Mouse (Mus musculus) intestine, embryonic 14.5 days (tissue): Measurements from ENCODE around the gene Farsb. TPM values are rescaled to one million over a fixed set of nuclear protein-coding genes. Genes with fewer than 3 reads are reported as not detected.

ENCODE experiments used
- ATAC-seq: fragments of 200-750 bp; cut with Nextera tagmentation; replicated peaks from 2 replicates; pipeline ENCODE4 v1.8.0; 2017; ENCODE audit warnings: low read depth, moderate number of reproducible peaks, moderate TSS enrichment, moderate library complexity; ENCODE audit not compliant: low FRiP score, low TSS enrichment
- DNase-seq: peaks from one replicate; pipeline ENCODE4 v3.0.0-alpha.2; 2018; ENCODE audit warnings: low spot score
- H3K27ac ChIP-seq: fragments of 300-500 bp; sonication (generic); 2 replicates; pipeline ENCODE4 v1.5.1; 2014; ENCODE audit warnings: low read depth, mild to moderate bottlenecking, control low read depth
- H3K27me3 ChIP-seq: fragments of 300-500 bp; sonication (generic); replicated peaks from 2 replicates; pipeline ENCODE4 v1.6.1; 2014; ENCODE audit warnings: low read length, control low read depth; ENCODE audit not compliant: control insufficient read depth, insufficient read depth
- H3K36me3 ChIP-seq: fragments of 300-500 bp; sonication (generic); 2 replicates; pipeline ENCODE4 v1.6.1; 2014; ENCODE audit warnings: low read length, control low read depth; ENCODE audit not compliant: control insufficient read depth, insufficient read depth
- H3K4me1 ChIP-seq: fragments of 300-500 bp; sonication (generic); replicated peaks from 2 replicates; pipeline ENCODE4 v1.6.1; 2014; ENCODE audit warnings: low read length, control low read depth, mixed read lengths; ENCODE audit not compliant: control insufficient read depth, insufficient read depth
- H3K4me2 ChIP-seq: fragments of 300-500 bp; sonication (generic); 2 replicates; pipeline ENCODE4 v1.6.1; 2014; ENCODE audit warnings: low read length
- H3K4me3 ChIP-seq: fragments of 300-500 bp; sonication (generic); 2 replicates; pipeline ENCODE4 v1.5.1; 2014; ENCODE audit warnings: low read depth, low read length, control low read depth, mixed read lengths
- H3K9ac ChIP-seq: fragments of 300-500 bp; sonication (generic); 2 replicates; pipeline ENCODE4 v1.6.1; 2014; ENCODE audit warnings: mild to moderate bottlenecking, low read length
- H3K9me3 ChIP-seq: fragments of 300-500 bp; sonication (generic); 2 replicates; pipeline ENCODE4 v1.6.1; 2016; ENCODE audit warnings: low read length, control low read depth; ENCODE audit not compliant: control insufficient read depth
- WGBS: fragments of 180-500 bp; shearing (Covaris S2); extraction: QIAGEN DNeasy Blood & Tissue Kit; methylation state at CpG from one replicate; pipeline ENCODE4 v1.1.7; 2014; 5-methylcytosine and 5-hydroxymethylcytosine counted together
- polyA plus RNA-seq: library from polyadenylated mRNA; unstranded; fragments of >200 nt; fragmentation: Nextera tagmentation; extraction: Ambion mirVana; gene quantifications from 2 replicates; pipeline ENCODE4 v1.2.1, GENCODE M21; 2014

Farsb gene
- polyA plus RNA-seq, 1 experiment from 2014 or later = 177 TPM

DNA sequence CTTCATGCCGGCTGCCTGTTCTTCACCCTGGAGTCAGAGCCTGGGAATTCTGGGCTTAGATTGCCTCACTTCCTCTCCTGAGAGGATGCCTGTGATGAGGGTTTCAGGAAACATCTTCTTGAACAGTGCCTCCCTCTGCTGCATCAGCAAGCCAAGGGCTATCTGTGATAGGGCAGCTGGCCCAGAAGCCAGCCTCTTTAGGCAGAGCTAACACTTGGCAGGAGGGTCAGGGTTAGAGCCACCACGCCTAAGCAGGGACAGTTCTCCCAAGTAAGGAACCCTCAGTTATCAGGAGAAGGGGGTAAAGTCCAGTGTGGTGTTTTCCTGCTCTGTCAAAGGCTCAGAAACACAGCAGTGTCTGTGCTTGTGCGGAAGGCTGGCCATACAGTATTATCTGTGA is 88.9 kb downstream of the Farsb start:
- H3K27ac ChIP-seq = no peak overlapping the region
- no peak for DNase-seq
- no peak overlapping the region for H3K9ac ChIP-seq
- H3K4me3 ChIP-seq = no peak overlapping the region
- no peaks in the 10 kb centered on the region for H3K9me3 ChIP-seq
- ATAC-seq = 0 out of 2 replicates have a peak, but pooled peaks have one; percentile 55
- no peaks in the 10 kb centered on the region for H3K36me3 ChIP-seq
- whole genome bisulfite sequencing = 65% methylated on average over 3 of the region's 3 CpGs
- no peaks in the 10 kb centered on the region for H3K4me1 ChIP-seq
- no peaks in the 10 kb centered on the region for H3K27me3 ChIP-seq
- H3K4me2 ChIP-seq = no peak overlapping the region

DNA sequence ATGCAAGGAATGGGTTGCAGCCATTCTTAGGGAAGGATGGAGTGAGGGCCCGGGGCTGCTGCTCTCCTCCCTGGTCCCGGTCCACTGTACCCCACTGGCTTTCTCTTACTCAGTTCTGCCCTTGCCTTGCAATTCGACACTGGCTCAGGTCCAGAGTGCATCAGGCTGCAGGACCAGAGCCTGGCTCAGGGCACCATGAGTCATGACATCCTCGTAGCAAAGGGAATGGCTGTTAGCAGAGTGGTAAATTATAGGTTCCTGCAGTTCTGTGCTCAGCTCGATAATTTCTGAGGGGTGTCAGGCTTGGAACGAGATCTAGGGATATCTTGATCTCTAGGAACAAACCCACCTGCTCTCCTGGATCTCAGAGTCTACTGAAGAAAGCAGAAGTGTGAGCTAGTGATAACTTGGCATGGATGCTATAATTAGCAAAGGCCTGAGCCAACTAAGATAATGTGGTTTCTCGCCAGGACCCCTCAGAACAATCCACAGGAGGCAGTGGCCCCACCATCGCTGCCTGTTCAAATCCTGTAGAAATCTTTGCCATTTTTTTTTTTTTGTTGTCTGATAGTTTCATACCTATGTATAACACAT is 92.3 kb downstream of the Farsb start:
- Histone ChIP-seq H3K4me3 (no peak overlapping the region), H3K4me2 (no peak overlapping the region), H3K4me1 (no peaks in the 10 kb centered on the region), H3K9me3 (no peaks in the 10 kb centered on the region), H3K27ac (no peak overlapping the region), H3K27me3 (no peaks in the 10 kb centered on the region), H3K9ac (no peak overlapping the region), H3K36me3 (no peaks in the 10 kb centered on the region)
- whole genome bisulfite sequencing = 46% methylated on average over 8 of the region's 8 CpGs
- DNase-seq (no peak), ATAC-seq (no peak)

DNA sequence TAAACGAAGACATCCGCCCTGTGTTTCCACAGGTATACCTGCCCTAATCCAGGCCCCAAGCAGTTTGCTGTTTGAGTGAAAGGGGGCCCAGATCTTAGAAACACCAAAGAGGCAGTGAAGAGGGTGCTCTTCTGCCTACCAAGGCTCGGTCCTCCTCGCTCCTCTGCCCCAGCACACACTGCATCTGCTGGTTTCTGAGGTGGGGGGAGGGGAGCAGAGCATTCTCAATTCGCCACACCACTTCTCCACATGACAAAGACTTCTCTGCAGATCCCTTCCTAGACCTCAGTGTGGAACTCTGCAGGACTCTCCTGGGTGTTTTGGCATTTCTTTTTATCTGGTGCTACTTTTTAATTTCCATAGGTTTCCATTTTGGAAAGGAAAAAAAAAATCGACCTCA is 93.0 kb downstream of the Farsb start:
- WGBS = 35% methylated on average over 6 of the region's 6 CpGs

GRCm38 (mm10) chr1:78395191-78395735 is 93.4 kb downstream of the Farsb start:
- H3K36me3 ChIP-seq = no peaks in the 10 kb centered on the region
- no peak overlapping the region for H3K4me3 ChIP-seq
- ATAC-seq = no peak
- 63% methylated on average over 8 of the region's 8 CpGs for WGBS
- no peaks in the 10 kb centered on the region for H3K4me1 ChIP-seq
- no peak overlapping the region for H3K27ac ChIP-seq
- DNase-seq = no peak
- no peaks in the 10 kb centered on the region for H3K27me3 ChIP-seq
- H3K4me2 ChIP-seq = no peak overlapping the region
- no peaks in the 10 kb centered on the region for H3K9me3 ChIP-seq
- no peak overlapping the region for H3K9ac ChIP-seq

More for the DNA sequence above, 93.0 kb downstream of the Farsb start:
- no peaks in the 10 kb centered on the region for H3K27me3 ChIP-seq
- DNase-seq (no peak), ATAC-seq (no peak)
- no peaks in the 10 kb centered on the region for H3K4me1 ChIP-seq
- no peaks in the 10 kb centered on the region for H3K9me3 ChIP-seq
- H3K36me3 ChIP-seq = no peaks in the 10 kb centered on the region
- H3K9ac ChIP-seq = no peak overlapping the region
- no peak overlapping the region for H3K27ac ChIP-seq
- no peak overlapping the region for H3K4me3 ChIP-seq
- H3K4me2 ChIP-seq = no peak overlapping the region

DNA sequence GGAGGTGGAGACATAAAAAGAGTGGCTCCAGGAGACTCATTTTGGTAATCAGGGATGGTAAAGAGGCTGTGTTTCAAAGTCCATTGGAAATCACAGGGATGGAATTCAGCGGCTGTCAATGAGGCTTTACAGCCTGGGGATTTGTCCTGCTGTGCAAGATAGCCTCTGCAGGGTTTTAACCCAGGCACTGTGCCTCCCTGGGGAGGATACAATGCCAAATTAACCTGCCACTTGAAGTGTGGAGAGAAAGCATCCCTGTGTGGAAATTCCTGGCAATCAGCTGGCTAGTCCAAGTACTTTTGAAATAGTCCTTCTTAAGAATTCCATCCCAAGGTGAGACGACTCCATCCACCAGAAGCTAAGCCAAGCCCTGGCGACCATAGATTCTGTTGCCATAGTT is 99.8 kb downstream of the Farsb start:
- no peak for ATAC-seq
- Histone ChIP-seq H3K27ac (no peak overlapping the region), H3K4me1 (no peaks in the 10 kb centered on the region), H3K4me3 (no peak overlapping the region), H3K36me3 (no peaks in the 10 kb centered on the region), H3K9me3 (no peaks in the 10 kb centered on the region), H3K4me2 (no peak overlapping the region), H3K27me3 (no peaks in the 10 kb centered on the region), H3K9ac (no peak overlapping the region)
- WGBS = 30% methylated on average over 3 of the region's 3 CpGs
- DNase-seq = no peak

DNA sequence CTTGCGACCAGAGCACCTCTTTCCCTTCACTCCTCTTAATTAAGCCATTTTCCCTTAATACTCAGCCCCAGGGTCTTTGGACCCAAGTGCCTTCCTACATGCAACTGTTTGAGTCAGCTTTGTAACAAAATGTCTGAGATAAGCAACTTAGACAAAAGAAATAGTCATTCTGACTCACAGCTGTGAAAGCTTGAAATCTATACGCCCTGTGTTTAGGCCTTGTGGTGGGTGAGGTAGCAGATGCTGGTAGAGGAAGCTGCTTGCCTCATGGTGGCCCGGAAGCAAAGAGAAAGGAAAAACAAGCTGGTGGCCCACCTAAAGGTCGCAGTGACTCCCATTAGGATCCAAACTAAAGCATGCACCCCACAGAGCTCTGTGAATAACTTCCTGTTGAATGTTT is 100.8 kb downstream of the Farsb start:
- Histone ChIP-seq H3K4me1 (no peaks in the 10 kb centered on the region), H3K36me3 (no peaks in the 10 kb centered on the region), H3K9me3 (no peaks in the 10 kb centered on the region), H3K27ac (no peak overlapping the region), H3K4me3 (no peak overlapping the region), H3K4me2 (no peak overlapping the region), H3K27me3 (no peaks in the 10 kb centered on the region), H3K9ac (no peak overlapping the region)
- no peak for DNase-seq
- WGBS = 65% methylated on average over 4 of the region's 4 CpGs
- no peak for ATAC-seq

DNA sequence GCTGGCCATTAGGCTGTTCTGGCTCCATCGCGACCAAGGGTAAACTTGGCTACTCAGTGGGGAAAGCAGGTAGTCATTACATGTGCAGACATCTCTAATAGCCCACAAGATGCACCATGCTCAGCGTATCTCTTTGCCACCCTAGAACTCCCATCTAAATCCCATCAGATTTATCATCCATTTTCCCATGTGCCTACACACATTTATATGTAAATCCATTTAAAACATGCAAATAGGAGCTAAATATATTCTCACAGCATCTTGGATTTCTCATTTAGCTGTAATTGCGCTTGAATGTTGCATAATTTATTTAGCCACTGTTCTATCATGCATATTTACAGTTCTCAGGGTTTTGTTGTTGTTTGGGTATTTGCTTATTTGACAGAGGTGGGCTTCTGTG is 107.7 kb downstream of the Farsb start:
- Histone ChIP-seq H3K36me3 (no peaks in the 10 kb centered on the region), H3K4me1 (no peaks in the 10 kb centered on the region), H3K27ac (no peak overlapping the region), H3K27me3 (no peaks in the 10 kb centered on the region), H3K4me3 (no peak overlapping the region), H3K9me3 (no peaks in the 10 kb centered on the region), H3K4me2 (no peak overlapping the region), H3K9ac (no peak overlapping the region)
- ATAC-seq (no peak), DNase-seq (no peak)
- WGBS = 97% methylated on average over 4 of the region's 4 CpGs

- 89% methylated on average over 3 of the region's 3 CpGs for WGBS
- ATAC-seq (no peak), DNase-seq (no peak)
- no peak overlapping the region for H3K9ac ChIP-seq
- H3K36me3 ChIP-seq = no peaks in the 10 kb centered on the region
- peaks cover 8% of the 10 kb centered on the region; the same call in 1 of the 2 replicates for H3K4me1 ChIP-seq
- no peak overlapping the region for H3K27ac ChIP-seq
- H3K4me3 ChIP-seq = no peak overlapping the region
- no peak overlapping the region for H3K4me2 ChIP-seq
- H3K9me3 ChIP-seq = no peaks in the 10 kb centered on the region
- no peaks in the 10 kb centered on the region for H3K27me3 ChIP-seq
Measured at GRCm38 (mm10) chr1:78375058-78375457, 113.6 kb downstream of the Farsb start.

GRCm38 (mm10) chr1:78373836-78374235 is 114.9 kb downstream of the Farsb start:
- H3K9ac ChIP-seq = no peak overlapping the region
- H3K36me3 ChIP-seq = no peaks in the 10 kb centered on the region
- H3K4me1 ChIP-seq = peaks cover 8% of the 10 kb centered on the region; the same call in 1 of the 2 replicates
- ATAC-seq = no peak
- no peak overlapping the region for H3K27ac ChIP-seq
- DNase-seq = no peak
- H3K9me3 ChIP-seq = no peaks in the 10 kb centered on the region
- 93% methylated on average over 5 of the region's 5 CpGs for WGBS
- H3K27me3 ChIP-seq = no peaks in the 10 kb centered on the region
- H3K4me3 ChIP-seq = no peak overlapping the region
- H3K4me2 ChIP-seq = no peak overlapping the region
